Mouse (Mus musculus): ENCODE data around the gene Zfp422. TPM values are rescaled to one million over a fixed set of nuclear protein-coding genes. Genes with fewer than 3 reads are reported as not detected.

Zfp422 gene
- polyA plus RNA-seq, 1 experiment from 2014 or later = 359 TPM

Small RNA genes lying within 50 kb of the gene (microRNA-seq; reads per million reads assigned to microRNA genes)
- not detected for gene Mir7043 (ENCODE audit: insufficient number of aligned reads)

Other genes starting within 250 kb of the Zfp422 start
- gene Alox5, start 167.8 kb downstream of the Zfp422 start, polyA plus RNA-seq (2014; fragmentation: Nextera tagmentation; extraction: Ambion mirVana) = 0.52 and 0.91 TPM in 2 replicates
- gene Olfr211, start 139.9 kb downstream of the Zfp422 start, polyA plus RNA-seq (2014; fragmentation: Nextera tagmentation; extraction: Ambion mirVana) = not detected in 2 replicates
- gene Olfr212, start 122.5 kb downstream of the Zfp422 start, polyA plus RNA-seq (2014; fragmentation: Nextera tagmentation; extraction: Ambion mirVana) = not detected in 2 replicates
- not detected in 2 replicates for gene Olfr213, start 90.5 kb downstream of the Zfp422 start, polyA plus RNA-seq (2014; fragmentation: Nextera tagmentation; extraction: Ambion mirVana)
- gene Gm5580, start 77.9 kb downstream of the Zfp422 start, polyA plus RNA-seq (2014; fragmentation: Nextera tagmentation; extraction: Ambion mirVana) = 0.33 and 0.48 TPM in 2 replicates
- gene Olfr214, start 74.8 kb downstream of the Zfp422 start, polyA plus RNA-seq (2014; fragmentation: Nextera tagmentation; extraction: Ambion mirVana) = not detected in 2 replicates
- not detected in 2 replicates for gene Olfr215, start 44.8 kb downstream of the Zfp422 start, polyA plus RNA-seq (2014; fragmentation: Nextera tagmentation; extraction: Ambion mirVana)
- gene Depp1, start 21.6 kb upstream of the Zfp422 start, polyA plus RNA-seq (2014; fragmentation: Nextera tagmentation; extraction: Ambion mirVana) = 3.9 and 5.0 TPM in 2 replicates
- gene Rassf4, start 45.0 kb upstream of the Zfp422 start, polyA plus RNA-seq (2014; fragmentation: Nextera tagmentation; extraction: Ambion mirVana) = 20.7 and 22.7 TPM in 2 replicates
- gene Tmem72, start 87.9 kb upstream of the Zfp422 start, polyA plus RNA-seq (2014; fragmentation: Nextera tagmentation; extraction: Ambion mirVana) = 0.07 and 0.11 TPM in 2 replicates